Mouse (Mus musculus): ENCODE measurements at regions not wholly inside any gene's neighbourhood (a gene's known extent, or its start where the extent isn't known, plus 50 kb on each side); places are given as distances from the start of the nearest gene placed in this dataset.

DNA sequence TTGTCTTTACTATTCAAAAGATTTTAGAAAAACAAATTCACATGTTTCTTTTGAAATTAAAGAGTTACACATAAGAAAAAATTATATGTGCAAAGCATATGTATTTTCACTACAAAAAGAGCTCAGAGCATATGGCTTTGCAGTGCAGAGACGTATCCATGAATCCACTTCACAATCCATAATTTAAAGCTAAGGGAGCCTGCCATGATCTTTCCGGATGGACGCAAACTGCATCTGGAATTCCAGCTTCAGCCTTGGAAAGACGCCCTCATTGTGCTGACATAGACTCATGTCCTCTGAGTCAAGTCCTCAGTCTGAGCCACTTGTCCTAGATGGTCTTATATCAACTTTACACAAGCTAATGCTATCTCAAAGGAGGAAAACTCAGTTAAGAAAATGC is 315.6 kb downstream of the Tox3 start:
- TF ChIP-seq CTCF (IDR thresholded peaks at IDR 0.05) (no peak), EP300 (IDR thresholded peaks at IDR 0.05; ENCODE audit: insufficient read depth, low read depth, low read length) (no peak), POLR2A (IDR thresholded peaks at IDR 0.05; ENCODE audit: insufficient read depth, low read depth, low read length) (no peak)
